Mouse (Mus musculus) NIH3T3 (cell line): ENCODE measurements around the gene Adk.

Experiments used
- DNase-seq: peaks from one replicate; pipeline ENCODE4 v3.0.0-alpha.2; 2012; ENCODE audit warnings: low read depth

Gene Adk

GRCm38 (mm10) chr14:21166114-21166513 lies 113.7 kb downstream of the Adk start:
- DNase-seq: no peak

- no peak for DNase-seq
These were observed 121.8 kb downstream of the Adk start for GRCm38 (mm10) chr14:21173973-21174745.

- DNase-seq: no peak
These were observed 122.4 kb downstream of the Adk start for GRCm38 (mm10) chr14:21174804-21175203.

- DNase-seq: no peak
These were observed 125.4 kb downstream of the Adk start for GRCm38 (mm10) chr14:21177781-21178180.

GRCm38 (mm10) chr14:21178356-21178755 lies 126.0 kb downstream of the Adk start:
- DNase-seq: no peak

GRCm38 (mm10) chr14:21181053-21181452 lies 128.7 kb downstream of the Adk start:
- DNase-seq: no peak

GRCm38 (mm10) chr14:21191966-21192365 lies 139.6 kb downstream of the Adk start:
- DNase-seq: peak; percentile 74

- DNase-seq: no peak
These were observed 140.4 kb downstream of the Adk start for GRCm38 (mm10) chr14:21192749-21193148.

- no peak for DNase-seq
These were observed 142.0 kb downstream of the Adk start for GRCm38 (mm10) chr14:21194336-21194735.

GRCm38 (mm10) chr14:21200850-21201249 lies 148.5 kb downstream of the Adk start:
- DNase-seq: no peak

- no peak for DNase-seq
These were observed 154.1 kb downstream of the Adk start for GRCm38 (mm10) chr14:21206472-21206871.

- DNase-seq: no peak
These were observed 169.3 kb downstream of the Adk start for GRCm38 (mm10) chr14:21221574-21222138.

GRCm38 (mm10) chr14:21222206-21222605 lies 169.8 kb downstream of the Adk start:
- DNase-seq: no peak

- DNase-seq: no peak
These were observed 171.1 kb downstream of the Adk start for GRCm38 (mm10) chr14:21223456-21223855.

- DNase-seq: no peak
These were observed 171.7 kb downstream of the Adk start for GRCm38 (mm10) chr14:21223971-21224635.

- no peak for DNase-seq
These were observed 184.7 kb downstream of the Adk start for GRCm38 (mm10) chr14:21237051-21237450.

- DNase-seq: no peak
These were observed 188.7 kb downstream of the Adk start for GRCm38 (mm10) chr14:21241105-21241504.

GRCm38 (mm10) chr14:21251386-21251785 lies 199.0 kb downstream of the Adk start:
- DNase-seq: no peak

- no peak for DNase-seq
These were observed 200.0 kb downstream of the Adk start for GRCm38 (mm10) chr14:21252326-21252886.

- DNase-seq: no peak
These were observed 201.1 kb downstream of the Adk start for GRCm38 (mm10) chr14:21253321-21253992.

GRCm38 (mm10) chr14:21253993-21254339 lies 201.6 kb downstream of the Adk start:
- peak; percentile 31 for DNase-seq

GRCm38 (mm10) chr14:21268229-21268628 lies 215.9 kb downstream of the Adk start:
- DNase-seq: peak; percentile 70
